Mouse (Mus musculus): ENCODE results near the gene Adam15. TPM values are rescaled to one million over a fixed set of nuclear protein-coding genes. Genes with fewer than 3 reads are reported as not detected.
A peak's percentile ranks its signal among the peaks of the same experiment; 100 is the strongest.

Gene Adam15
- polyA plus RNA-seq, 1 experiment from 2014 or later, result 32.7 TPM

- Histone ChIP-seq H3K4me2 (no peak overlapping the region), H3K36me3 (ENCODE audit: insufficient read depth) (no peaks in the 10 kb centered on the region), H3K27ac (ENCODE audit: low read depth) (no peak overlapping the region), H3K9me3 (ENCODE audit: low read depth, low read length) (no peaks in the 10 kb centered on the region), H3K4me3 (ENCODE audit: low read depth, low read length) (no peak overlapping the region), H3K27me3 (ENCODE audit: insufficient read depth, low read length) (no peaks in the 10 kb centered on the region), H3K4me1 (ENCODE audit: insufficient read depth) (no peaks in the 10 kb centered on the region), H3K9ac (no peak overlapping the region)
- ATAC-seq (ENCODE audit: insufficient read depth) (no peak), DNase-seq (no peak)
- no peak for TF ChIP-seq CTCF (IDR thresholded peaks at IDR 0.05; ENCODE audit: low read depth)
- 61% methylated on average over 8 of the region's 8 CpGs for WGBS
Observed at GRCm38 (mm10) chr3:89364631-89365030, 14.8 kb upstream of the Adam15 start.

DNA sequence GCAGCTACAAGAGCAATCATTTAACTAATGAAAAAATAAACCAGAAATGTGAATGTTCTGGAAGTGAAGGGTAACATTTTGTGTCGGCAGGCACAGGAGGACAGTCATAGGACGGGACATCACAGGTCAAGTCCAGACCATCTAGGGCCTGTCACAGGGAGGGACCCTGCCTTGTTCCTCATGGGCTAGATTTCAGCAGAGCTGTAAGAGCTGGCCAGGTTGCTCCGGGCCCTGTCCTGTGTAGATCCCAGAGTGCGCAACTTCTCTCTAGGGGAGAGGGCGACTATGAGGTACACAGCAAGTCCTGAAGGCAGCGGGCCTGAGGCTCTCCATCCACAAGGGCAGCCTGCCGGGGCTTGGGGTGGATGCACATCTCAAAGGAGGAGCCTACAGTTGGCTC, 11.9 kb upstream of the Adam15 start, which contains the start of gene Dcst2:
Dcst2 (plus strand) TSS at position 301 of the 400 bp plus-strand sequence.
- WGBS, result 80% methylated on average over 7 of the region's 7 CpGs
- Histone ChIP-seq H3K4me1 (ENCODE audit: insufficient read depth) (no peaks in the 10 kb centered on the region), H3K27me3 (ENCODE audit: insufficient read depth, low read length) (no peaks in the 10 kb centered on the region), H3K4me2 (no peak within 1 kb of the TSS), H3K9ac (no peak within 1 kb of the TSS), H3K4me3 (ENCODE audit: low read depth, low read length) (no peak within 1 kb of the TSS), H3K9me3 (ENCODE audit: low read depth, low read length) (no peaks in the 10 kb centered on the region), H3K36me3 (ENCODE audit: insufficient read depth) (no peaks in the 10 kb centered on the region), H3K27ac (ENCODE audit: low read depth) (no peak within 1 kb of the TSS)
- no peak for TF ChIP-seq CTCF (IDR thresholded peaks at IDR 0.05; ENCODE audit: low read depth)
- no peak for ATAC-seq (ENCODE audit: insufficient read depth)
- DNase-seq, result no peak

- no peak for ATAC-seq (ENCODE audit: insufficient read depth)
- Histone ChIP-seq H3K27ac (ENCODE audit: low read depth) (no peak overlapping the region), H3K4me2 (no peak overlapping the region), H3K4me1 (ENCODE audit: insufficient read depth) (no peaks in the 10 kb centered on the region), H3K9me3 (ENCODE audit: low read depth, low read length) (no peaks in the 10 kb centered on the region), H3K4me3 (ENCODE audit: low read depth, low read length) (no peak overlapping the region), H3K27me3 (ENCODE audit: insufficient read depth, low read length) (no peaks in the 10 kb centered on the region), H3K9ac (no peak overlapping the region), H3K36me3 (ENCODE audit: insufficient read depth) (no peaks in the 10 kb centered on the region)
- no peak for TF ChIP-seq CTCF (IDR thresholded peaks at IDR 0.05; ENCODE audit: low read depth)
- no peak for DNase-seq
- WGBS, result 73% methylated on average over 3 of the region's 3 CpGs
Observed at GRCm38 (mm10) chr3:89360237-89360636, 10.4 kb upstream of the Adam15 start.

DNA sequence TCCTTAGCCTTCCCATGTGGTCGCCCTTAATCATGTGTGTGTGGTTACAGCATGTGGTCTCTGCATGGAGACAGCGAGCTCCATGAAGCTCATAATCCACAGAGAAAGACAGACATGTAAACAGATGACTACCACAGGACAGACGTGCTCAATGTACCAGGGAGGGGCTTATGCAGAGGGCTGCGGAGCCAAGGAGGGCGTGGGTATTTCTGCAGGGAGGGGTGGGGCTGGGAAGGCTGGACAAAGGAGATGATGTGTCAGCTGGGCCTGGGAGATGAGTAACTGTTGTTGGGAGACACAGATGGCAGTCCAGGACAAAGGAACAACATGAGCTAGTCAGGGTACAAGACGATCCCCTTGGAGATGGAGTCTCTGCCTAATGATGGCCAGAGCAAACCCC, 9.8 kb upstream of the Adam15 start:
- Histone ChIP-seq H3K27me3 (ENCODE audit: insufficient read depth, low read length) (no peaks in the 10 kb centered on the region), H3K4me1 (ENCODE audit: insufficient read depth) (no peaks in the 10 kb centered on the region), H3K27ac (ENCODE audit: low read depth) (no peak overlapping the region), H3K4me2 (no peak overlapping the region), H3K9me3 (ENCODE audit: low read depth, low read length) (no peaks in the 10 kb centered on the region), H3K36me3 (ENCODE audit: insufficient read depth) (no peaks in the 10 kb centered on the region), H3K9ac (no peak overlapping the region), H3K4me3 (ENCODE audit: low read depth, low read length) (no peak overlapping the region)
- no peak for ATAC-seq (ENCODE audit: insufficient read depth)
- no peak for TF ChIP-seq CTCF (IDR thresholded peaks at IDR 0.05; ENCODE audit: low read depth)
- DNase-seq, result no peak
- WGBS, result 51% methylated on average over 6 of the region's 6 CpGs

GRCm38 (mm10) chr3:89356029-89356428, 6.2 kb upstream of the Adam15 start:
- ATAC-seq (ENCODE audit: insufficient read depth) (no peak), DNase-seq (no peak)
- 69% methylated on average over 9 of the region's 9 CpGs for WGBS
- Histone ChIP-seq H3K4me2 (no peak overlapping the region), H3K27ac (ENCODE audit: low read depth) (no peak overlapping the region), H3K9me3 (ENCODE audit: low read depth, low read length) (no peaks in the 10 kb centered on the region), H3K36me3 (ENCODE audit: insufficient read depth) (no peaks in the 10 kb centered on the region), H3K27me3 (ENCODE audit: insufficient read depth, low read length) (no peaks in the 10 kb centered on the region; the same call in 1 of the 2 replicates), H3K9ac (no peak overlapping the region), H3K4me1 (ENCODE audit: insufficient read depth) (no peaks in the 10 kb centered on the region), H3K4me3 (ENCODE audit: low read depth, low read length) (no peak overlapping the region)
- no peak for TF ChIP-seq CTCF (IDR thresholded peaks at IDR 0.05; ENCODE audit: low read depth)

GRCm38 (mm10) chr3:89355512-89355902, 5.7 kb upstream of the Adam15 start:
- H3K4me3 ChIP-seq (ENCODE audit: low read depth, low read length), result no peak overlapping the region
- H3K4me1 ChIP-seq (ENCODE audit: insufficient read depth), result no peaks in the 10 kb centered on the region
- no peak overlapping the region for H3K27ac ChIP-seq (ENCODE audit: low read depth)
- H3K27me3 ChIP-seq (ENCODE audit: insufficient read depth, low read length), result no peaks in the 10 kb centered on the region; the same call in 1 of the 2 replicates
- H3K9ac ChIP-seq, result no peak overlapping the region
- DNase-seq (no peak), ATAC-seq (ENCODE audit: insufficient read depth) (no peak)
- no peaks in the 10 kb centered on the region for H3K9me3 ChIP-seq (ENCODE audit: low read depth, low read length)
- no peaks in the 10 kb centered on the region for H3K36me3 ChIP-seq (ENCODE audit: insufficient read depth)
- WGBS, result 67% methylated on average over 6 of the region's 6 CpGs
- no peak for TF ChIP-seq CTCF (IDR thresholded peaks at IDR 0.05; ENCODE audit: low read depth)
- H3K4me2 ChIP-seq, result no peak overlapping the region

- peak; percentile 94 for TF ChIP-seq CTCF (IDR thresholded peaks at IDR 0.05; ENCODE audit: low read depth)
- Histone ChIP-seq H3K36me3 (ENCODE audit: insufficient read depth) (no peaks in the 10 kb centered on the region), H3K4me3 (ENCODE audit: low read depth, low read length) (no peak overlapping the region), H3K27me3 (ENCODE audit: insufficient read depth, low read length) (no peaks in the 10 kb centered on the region; the same call in 1 of the 2 replicates), H3K9me3 (ENCODE audit: low read depth, low read length) (no peaks in the 10 kb centered on the region), H3K4me1 (ENCODE audit: insufficient read depth) (no peaks in the 10 kb centered on the region), H3K4me2 (no peak overlapping the region), H3K27ac (ENCODE audit: low read depth) (0 out of 2 replicates have a peak overlapping the region, but pooled peaks have one; percentile 18), H3K9ac (no peak overlapping the region)
- ATAC-seq (ENCODE audit: insufficient read depth) (peak; percentile 58), DNase-seq (peak; percentile 91)
- 15% methylated on average over 5 of the region's 5 CpGs for WGBS
Observed at GRCm38 (mm10) chr3:89354816-89355511, 5.2 kb upstream of the Adam15 start.

Measured in lung, embryonic 14.5 days (tissue).